Mouse (Mus musculus): ENCODE results near the gene Wasf2.
A peak's percentile ranks its signal among the peaks of the same experiment; 100 is the strongest.
"Not testable (repeated sequence)": the region's sequence is repeated elsewhere in the genome, so short reads cannot be mapped to it uniquely, and the experiment has no call there.

The Wasf2 gene

GRCm38 (mm10) chr4:133096671-133097070 is 33.6 kb upstream of the Wasf2 start:
- not testable (repeated sequence) for DNase-seq (ENCODE audit: inconsistent ontology term)

GRCm38 (mm10) chr4:133101751-133102150 is 28.6 kb upstream of the Wasf2 start:
- DNase-seq (ENCODE audit: inconsistent ontology term) = no peak

GRCm38 (mm10) chr4:133103525-133104193 is 26.6 kb upstream of the Wasf2 start:
- DNase-seq (ENCODE audit: inconsistent ontology term) = no peak

GRCm38 (mm10) chr4:133104194-133104569 is 26.1 kb upstream of the Wasf2 start:
- no peak for DNase-seq (ENCODE audit: inconsistent ontology term)

GRCm38 (mm10) chr4:133106691-133107090 is 23.6 kb upstream of the Wasf2 start:
- no peak for DNase-seq (ENCODE audit: inconsistent ontology term)

- peak; percentile 75 for DNase-seq (ENCODE audit: inconsistent ontology term)
Observed at GRCm38 (mm10) chr4:133107788-133108281, 22.5 kb upstream of the Wasf2 start.

- DNase-seq (ENCODE audit: inconsistent ontology term) = no peak
Observed at GRCm38 (mm10) chr4:133108481-133109334, 21.6 kb upstream of the Wasf2 start.

- no peak for DNase-seq (ENCODE audit: inconsistent ontology term)
Observed at GRCm38 (mm10) chr4:133109335-133109801, 20.9 kb upstream of the Wasf2 start.

- no peak for DNase-seq (ENCODE audit: inconsistent ontology term)
Observed at GRCm38 (mm10) chr4:133112175-133112838, 18.0 kb upstream of the Wasf2 start.

GRCm38 (mm10) chr4:133113351-133113882 is 16.9 kb upstream of the Wasf2 start:
- no peak for DNase-seq (ENCODE audit: inconsistent ontology term)

- DNase-seq (ENCODE audit: inconsistent ontology term) = no peak
Observed at GRCm38 (mm10) chr4:133114762-133115161, 15.5 kb upstream of the Wasf2 start.

- DNase-seq (ENCODE audit: inconsistent ontology term) = no peak
Observed at GRCm38 (mm10) chr4:133115721-133116429, 14.4 kb upstream of the Wasf2 start.

- DNase-seq (ENCODE audit: inconsistent ontology term) = peak; percentile 77
Observed at GRCm38 (mm10) chr4:133116756-133117470, 13.4 kb upstream of the Wasf2 start.

- DNase-seq (ENCODE audit: inconsistent ontology term) = peak; percentile 86
Observed at GRCm38 (mm10) chr4:133117556-133118411, 12.5 kb upstream of the Wasf2 start.

GRCm38 (mm10) chr4:133118775-133119375 is 11.4 kb upstream of the Wasf2 start:
- no peak for DNase-seq (ENCODE audit: inconsistent ontology term)

- DNase-seq (ENCODE audit: inconsistent ontology term) = no peak
Observed at GRCm38 (mm10) chr4:133119579-133119978, 10.7 kb upstream of the Wasf2 start.

- DNase-seq (ENCODE audit: inconsistent ontology term) = peak; percentile 30
Observed at GRCm38 (mm10) chr4:133120833-133121321, 9.4 kb upstream of the Wasf2 start.

GRCm38 (mm10) chr4:133121416-133121815 is 8.9 kb upstream of the Wasf2 start:
- no peak for DNase-seq (ENCODE audit: inconsistent ontology term)

All from Muller cell, postnatal 12 days (primary cell).